Mouse (Mus musculus) heart, postnatal 0 days (tissue): Measurements from ENCODE around the gene Fcgr2b. TPM values are rescaled to one million over a fixed set of nuclear protein-coding genes. Genes with fewer than 3 reads are reported as not detected.

Experiments used
- ATAC-seq: fragments of 200-750 bp; cut with Nextera tagmentation; 2 replicates; pipeline ENCODE4 v1.8.0; 2017; ENCODE audit warnings: low read depth, moderate number of reproducible peaks, moderate library complexity; ENCODE audit not compliant: insufficient read depth
- DNase-seq: peaks from one replicate; pipeline ENCODE4 v3.0.0-alpha.2; 2016; ENCODE audit warnings: low spot score
- H3K27ac ChIP-seq: fragments of 300-500 bp; sonication (generic); 2 replicates; pipeline ENCODE4 v1.5.1; 2014; ENCODE audit warnings: low read depth, mild to moderate bottlenecking
- H3K27me3 ChIP-seq: fragments of 300-500 bp; sonication (generic); 2 replicates; pipeline ENCODE4 v1.6.1; 2014; ENCODE audit warnings: low read length, mixed read lengths; ENCODE audit not compliant: control insufficient read depth, insufficient read depth
- H3K36me3 ChIP-seq: fragments of 300-500 bp; sonication (generic); replicated peaks from 2 replicates; pipeline ENCODE4 v1.6.1; 2014; ENCODE audit warnings: low read length, mixed read lengths; ENCODE audit not compliant: control insufficient read depth, insufficient read depth
- H3K4me1 ChIP-seq: fragments of 300-500 bp; sonication (generic); 2 replicates; pipeline ENCODE4 v1.6.1; 2014; ENCODE audit warnings: antibody characterized with exemption; ENCODE audit not compliant: control insufficient read depth, insufficient read depth
- H3K4me2 ChIP-seq: fragments of 300-500 bp; sonication (generic); 2 replicates; pipeline ENCODE4 v1.6.1; 2014; ENCODE audit warnings: low read depth, mild to moderate bottlenecking, low read length, moderate library complexity
- H3K4me3 ChIP-seq: fragments of 300-500 bp; sonication (generic); 2 replicates; pipeline ENCODE4 v1.5.1; 2014; ENCODE audit warnings: low read depth, low read length
- H3K9ac ChIP-seq: fragments of 300-500 bp; sonication (generic); replicated peaks from 2 replicates; pipeline ENCODE4 v1.6.1; 2014; ENCODE audit warnings: low read depth, low read length, mixed read lengths
- H3K9me3 ChIP-seq: fragments of 300-500 bp; sonication (generic); replicated peaks from 2 replicates; pipeline ENCODE4 v1.6.1; 2016; ENCODE audit warnings: low read length; ENCODE audit not compliant: control insufficient read depth
- CTCF ChIP-seq: IDR thresholded peaks from 2 replicates; pipeline ENCODE4 v1.5.1; 2016; ENCODE audit warnings: antibody characterized with exemption, control low read depth, low read depth
- EP300 ChIP-seq: IDR thresholded peaks from 2 replicates; pipeline ENCODE4 v1.6.1; 2016; ENCODE audit warnings: antibody characterized with exemption, low read depth
- WGBS: fragments of 180-500 bp; shearing (Covaris S2); extraction: QIAGEN DNeasy Blood & Tissue Kit; methylation state at CpG from one replicate; pipeline ENCODE4 v1.1.7; 2014; 5-methylcytosine and 5-hydroxymethylcytosine counted together
- polyA plus RNA-seq: library from polyadenylated mRNA; unstranded; fragments of >200 nt; fragmentation: Nextera tagmentation; extraction: Ambion mirVana; gene quantifications from 2 replicates; pipeline ENCODE4 v1.2.1, GENCODE M21; 2015
- total RNA-seq: library from RNA; depleted of rRNA; stranded (reverse); fragments of >200 nt; gene quantifications from 2 replicates; pipeline ENCODE4 v1.2.3, GENCODE M21; 2014; ENCODE audit warnings: low replicate concordance

The Fcgr2b gene
- total and polyA plus RNA-seq, 2 experiments from 2014 or later: 1.4 to 2.3 TPM

- Histone ChIP-seq H3K9me3 (no peaks in the 10 kb centered on the region), H3K4me2 (peak overlapping the region; percentile 54), H3K36me3 (no peaks in the 10 kb centered on the region), H3K4me1 (no peaks in the 10 kb centered on the region), H3K27me3 (no peaks in the 10 kb centered on the region), H3K4me3 (peak overlapping the region; percentile 29), H3K9ac (peak overlapping the region; percentile 12; the same call in 1 of the 2 replicates), H3K27ac (0 out of 2 replicates have a peak overlapping the region, but pooled peaks have one; percentile 2)
- 43% methylated on average over 21 of the region's 21 CpGs for whole genome bisulfite sequencing
- DNase-seq: peak; percentile 7
- TF ChIP-seq EP300 (no peak), CTCF (no peak)
- peak; percentile 77; the same call in 1 of the 2 replicates for ATAC-seq
Measured at GRCm38 (mm10) chr1:170997756-170998655, 21.7 kb upstream of the Fcgr2b start.

- peak; percentile 72; the same call in 1 of the 2 replicates for ATAC-seq
- Histone ChIP-seq H3K4me2 (no peak overlapping the region), H3K27me3 (no peaks in the 10 kb centered on the region), H3K36me3 (no peaks in the 10 kb centered on the region), H3K4me3 (no peak overlapping the region), H3K9ac (no peak overlapping the region), H3K4me1 (no peaks in the 10 kb centered on the region), H3K9me3 (no peaks in the 10 kb centered on the region), H3K27ac (no peak overlapping the region)
- DNase-seq: peak; percentile 68
- peak; percentile 89 for TF ChIP-seq CTCF
- no peak for TF ChIP-seq EP300
- 31% methylated on average over 3 of the region's 3 CpGs for WGBS
Measured at GRCm38 (mm10) chr1:170996753-170997152, 20.4 kb upstream of the Fcgr2b start.

- Histone ChIP-seq H3K4me3 (no peak overlapping the region), H3K4me2 (no peak overlapping the region), H3K27ac (no peak overlapping the region), H3K36me3 (no peaks in the 10 kb centered on the region), H3K27me3 (no peaks in the 10 kb centered on the region), H3K4me1 (no peaks in the 10 kb centered on the region), H3K9me3 (no peaks in the 10 kb centered on the region), H3K9ac (no peak overlapping the region)
- ATAC-seq (no peak), DNase-seq (no peak)
- TF ChIP-seq CTCF (no peak), EP300 (no peak)
- WGBS: 65% methylated on average over 3 of the region's 3 CpGs
Measured at GRCm38 (mm10) chr1:170996034-170996433, 19.7 kb upstream of the Fcgr2b start.

GRCm38 (mm10) chr1:170992550-170992949 is 16.2 kb upstream of the Fcgr2b start:
- Histone ChIP-seq H3K36me3 (no peaks in the 10 kb centered on the region), H3K4me3 (no peak overlapping the region), H3K9ac (no peak overlapping the region), H3K27ac (no peak overlapping the region), H3K4me2 (no peak overlapping the region), H3K27me3 (no peaks in the 10 kb centered on the region), H3K4me1 (no peaks in the 10 kb centered on the region), H3K9me3 (no peaks in the 10 kb centered on the region)
- peak; percentile 51 for DNase-seq
- TF ChIP-seq CTCF: peak; percentile 85
- no peak for TF ChIP-seq EP300
- 56% methylated on average over 5 of the region's 5 CpGs for WGBS
- ATAC-seq: no peak

- DNase-seq (no peak), ATAC-seq (no peak)
- 64% methylated on average over 9 of the region's 9 CpGs for WGBS
Measured at GRCm38 (mm10) chr1:170989656-170990055, 13.3 kb upstream of the Fcgr2b start.

More at GRCm38 (mm10) chr1:170989656-170990055, 13.3 kb upstream of the Fcgr2b start:
- Histone ChIP-seq H3K36me3 (no peaks in the 10 kb centered on the region), H3K27ac (no peak overlapping the region), H3K9me3 (no peaks in the 10 kb centered on the region), H3K27me3 (no peaks in the 10 kb centered on the region), H3K4me2 (no peak overlapping the region), H3K4me1 (no peaks in the 10 kb centered on the region), H3K4me3 (no peak overlapping the region), H3K9ac (no peak overlapping the region)
- TF ChIP-seq EP300 (no peak), CTCF (no peak)
